Mouse (Mus musculus) cerebellum, postnatal 36 days (tissue): ENCODE measurements at regions not wholly inside any gene's neighbourhood (a gene's known extent, or its start where the extent isn't known, plus 50 kb on each side); places are given as distances from the start of the nearest gene placed in this dataset.
A peak's percentile ranks its signal among the peaks of the same experiment; 100 is the strongest.
"Not testable (repeated sequence)": the region's sequence is repeated elsewhere in the genome, so short reads cannot be mapped to it uniquely, and the experiment has no call there.

Experiments
- DNase-seq, 2 experiments: peaks; one replicate each; pipeline ENCODE4 v3.0.0; 2021 to 2022; ENCODE audit warnings: mixed read lengths in 2 of 2

GRCm38 (mm10) chr7:87096500-87096899 lies 100.6 kb downstream of the Vmn2r79 start:
- DNase-seq, result no peak

DNA sequence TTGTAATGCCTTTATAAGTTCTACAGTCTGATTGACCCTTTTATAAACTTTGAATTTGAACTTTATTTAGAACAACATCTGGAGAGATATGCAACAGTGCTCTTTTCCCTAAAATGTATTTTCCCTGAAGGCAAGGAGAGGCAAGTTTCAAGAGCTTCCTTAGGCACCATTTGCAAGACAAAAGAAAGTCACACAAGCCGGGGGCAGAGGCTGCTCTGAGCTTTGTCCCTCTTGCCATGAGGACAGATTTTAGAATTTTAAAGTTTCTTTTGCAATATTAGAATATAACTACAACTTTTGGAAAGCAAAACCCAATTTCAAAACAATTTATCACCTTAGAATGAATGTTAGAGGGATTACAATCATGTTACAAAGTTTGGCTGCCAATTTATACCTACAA lies 103.7 kb downstream of the Vmn2r79 start:
- not testable (repeated sequence) for DNase-seq

DNA sequence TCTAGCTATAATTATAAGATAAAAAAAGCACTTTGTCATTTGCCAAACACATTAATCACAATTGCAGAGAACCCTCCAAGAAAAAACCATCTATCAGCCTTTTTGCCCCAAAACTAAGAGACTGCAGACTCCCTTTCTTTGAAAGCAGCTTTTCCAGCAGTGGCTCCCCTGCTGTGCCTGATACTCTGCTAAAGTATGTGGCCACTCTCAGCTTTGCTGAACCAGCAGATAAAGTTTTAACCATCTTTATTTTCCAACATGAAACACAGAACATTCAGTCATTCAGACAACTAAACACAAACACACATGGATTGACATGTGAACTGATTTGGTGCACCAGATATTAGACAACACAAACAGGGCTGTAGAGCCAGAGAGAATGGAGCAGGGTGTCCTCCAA lies 104.5 kb downstream of the Vmn2r79 start:
- DNase-seq, result not testable (repeated sequence)

DNA sequence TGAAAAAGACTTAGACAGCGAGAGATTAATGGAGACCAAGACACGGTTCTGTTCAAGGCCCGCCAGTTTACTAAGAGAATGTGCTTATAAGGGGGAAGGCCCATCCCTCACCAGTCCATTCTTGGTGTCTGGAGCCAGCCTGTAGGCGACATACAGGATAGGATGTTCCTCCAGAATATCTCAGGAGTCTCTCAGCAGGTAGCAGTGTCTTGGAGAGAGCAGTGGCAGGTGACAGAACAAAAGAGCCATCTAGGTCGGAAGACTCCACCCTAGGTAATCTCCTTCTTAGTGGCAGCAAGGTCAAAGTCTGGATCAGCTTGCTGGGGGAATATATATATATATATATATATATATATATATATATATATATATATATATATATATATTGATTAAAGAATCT lies 105.4 kb downstream of the Vmn2r79 start:
- not testable (repeated sequence) for DNase-seq

DNA sequence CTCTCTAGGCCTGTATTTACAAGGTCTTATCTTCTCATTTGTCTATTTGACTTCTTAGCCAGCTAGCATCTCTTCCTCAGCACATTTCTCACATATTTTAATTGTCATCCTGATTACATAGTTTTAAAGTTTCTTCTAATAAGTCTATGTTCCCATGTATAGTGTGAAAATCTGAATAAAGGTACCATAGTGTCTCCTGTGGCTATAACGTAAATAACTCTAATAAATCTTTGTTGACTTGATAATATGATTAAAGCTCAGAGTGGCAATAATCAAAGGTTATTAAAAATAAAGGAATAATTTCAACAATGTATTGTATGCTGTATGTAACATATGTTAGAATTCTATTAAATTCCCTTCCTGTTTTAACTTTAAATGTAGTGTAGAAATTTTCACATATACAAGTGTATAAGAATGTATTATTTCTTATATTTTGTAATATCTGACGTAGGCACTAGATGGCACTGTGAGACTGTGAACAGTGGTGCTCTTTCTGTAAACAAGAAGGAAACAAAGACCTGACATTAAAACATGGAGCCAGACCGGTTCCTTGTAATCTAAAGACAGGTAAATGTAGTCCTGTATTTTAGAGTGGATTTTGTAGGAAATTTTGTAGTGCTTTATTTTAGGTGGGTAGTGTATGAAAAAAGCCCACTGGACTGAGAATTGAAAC lies 114.5 kb downstream of the Vmn2r79 start:
- DNase-seq, result peak in 1 of 2 experiments; percentile 11

GRCm38 (mm10) chr7:87110985-87111372 lies 115.1 kb downstream of the Vmn2r79 start:
- DNase-seq, result no peak

DNA sequence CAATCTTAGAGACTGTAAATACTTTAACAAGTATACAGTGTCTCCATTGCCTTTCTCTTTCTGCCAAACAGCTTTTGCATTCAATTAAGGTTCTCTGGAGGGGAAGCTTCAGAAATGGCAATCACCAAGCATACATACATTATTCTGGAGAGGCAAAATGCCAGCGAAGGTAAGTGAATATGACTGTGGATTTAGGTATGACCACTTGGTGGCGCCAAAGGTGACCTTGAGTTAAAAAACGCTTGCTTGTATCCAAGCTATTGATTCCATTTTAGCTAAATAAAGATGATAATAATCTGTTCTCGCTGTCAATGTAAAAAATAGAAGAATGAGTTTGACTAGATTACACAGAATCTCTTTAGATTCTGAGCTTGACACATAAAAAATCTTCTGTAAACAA lies 117.7 kb downstream of the Vmn2r79 start:
- DNase-seq, result peak; percentile 4 to 17

GRCm38 (mm10) chr7:87122516-87122915 lies 123.4 kb upstream of the Nox4 start:
- no peak for DNase-seq

GRCm38 (mm10) chr7:87145896-87146295 lies 100.0 kb upstream of the Nox4 start:
- DNase-seq, result no peak

- DNase-seq, result no peak
Measured at GRCm38 (mm10) chr7:87147703-87148102, 98.2 kb upstream of the Nox4 start.

DNA sequence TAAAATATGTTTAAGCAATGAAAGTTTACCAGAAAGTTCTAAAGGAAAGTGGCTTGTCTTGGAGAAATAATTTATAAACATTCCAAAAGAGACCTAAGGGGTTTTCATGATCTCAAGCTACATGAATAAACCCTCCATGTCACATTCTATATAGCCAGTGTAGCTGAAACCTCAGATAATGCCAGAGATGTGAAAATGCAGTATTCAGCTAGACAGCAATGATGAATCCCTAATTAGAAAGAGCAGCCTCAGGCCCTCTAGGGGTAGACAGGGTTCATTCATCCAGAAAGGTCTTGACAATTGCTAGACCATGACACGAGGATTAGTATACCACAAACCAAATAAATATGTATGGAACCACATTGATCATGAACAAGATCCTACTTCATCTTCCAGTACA lies 97.2 kb upstream of the Nox4 start:
- no peak for DNase-seq

DNA sequence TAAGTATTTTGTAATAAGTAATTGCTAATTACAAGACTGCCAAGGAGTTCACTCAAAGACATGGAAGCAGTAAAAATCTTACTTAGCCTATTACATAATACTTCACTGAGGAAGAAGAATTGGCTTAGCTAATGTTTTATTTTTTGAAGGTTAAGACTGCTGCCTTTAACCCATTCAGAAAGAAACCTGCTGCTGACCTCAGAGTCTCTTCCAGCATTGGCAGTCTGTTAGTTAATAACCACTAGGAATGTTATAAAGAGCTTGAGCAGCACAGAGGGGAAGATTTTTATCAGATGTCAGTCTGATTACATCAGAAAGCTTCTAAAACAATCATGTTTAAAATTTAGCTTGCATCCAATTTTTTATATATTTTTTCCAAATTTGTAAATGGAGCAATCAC lies 94.9 kb upstream of the Nox4 start:
- no peak for DNase-seq

DNA sequence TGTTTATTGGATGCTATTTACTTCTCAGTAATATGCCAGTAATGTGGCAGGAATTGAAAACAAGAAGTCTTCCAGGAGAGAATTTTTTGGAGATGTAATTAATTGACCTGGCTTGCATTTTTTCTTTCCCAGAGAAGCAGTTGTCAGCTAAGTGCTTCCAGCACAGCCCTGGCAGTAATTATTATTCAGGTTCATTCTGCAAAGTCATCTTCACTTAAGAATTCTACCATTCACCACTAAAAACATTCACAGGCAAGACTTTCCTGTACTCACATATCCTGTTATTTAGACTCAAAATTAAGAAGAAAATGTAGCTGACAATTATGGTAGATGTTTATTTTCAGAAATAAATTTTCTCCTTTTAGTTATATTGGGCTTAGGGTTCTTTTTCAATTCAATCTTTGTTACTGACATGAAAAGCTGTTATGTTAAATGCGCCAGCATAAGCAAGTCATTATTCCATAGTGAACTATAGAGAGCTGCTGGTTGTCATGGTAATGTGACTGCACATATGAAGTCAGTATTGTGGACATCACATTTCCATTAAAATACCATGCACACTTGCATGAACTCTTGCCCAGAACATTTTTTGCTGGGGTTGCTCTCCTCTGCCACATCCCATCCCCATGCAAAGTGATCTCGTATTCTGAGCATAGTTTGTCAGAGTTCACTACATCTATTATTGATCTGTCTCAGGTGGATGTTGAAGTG lies 59.3 kb upstream of the Nox4 start:
- DNase-seq, result no peak

DNA sequence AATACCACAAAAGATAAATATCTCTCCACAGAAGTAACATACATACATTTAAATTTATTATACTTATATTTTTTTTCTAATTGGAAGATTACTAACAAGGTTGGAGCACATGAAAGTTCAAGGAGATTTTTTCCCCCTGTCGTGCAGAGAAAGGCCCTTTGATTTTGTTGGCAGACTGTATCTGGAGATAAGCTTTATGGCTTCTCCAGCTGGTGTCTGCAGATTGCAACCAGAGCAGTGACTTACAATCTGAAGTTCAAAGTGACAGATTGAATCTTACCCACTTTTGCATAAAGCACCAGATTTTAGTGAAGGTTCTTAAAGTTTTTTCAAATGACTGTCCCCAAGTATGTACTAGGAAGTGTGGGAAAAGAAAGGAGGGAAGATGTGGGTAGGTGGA lies 50.2 kb upstream of the Nox4 start:
- DNase-seq, result no peak
